Mouse (Mus musculus) layer of hippocampus, postnatal 10 days (tissue): ENCODE results near the gene Wnk2. TPM values are rescaled to one million over a fixed set of nuclear protein-coding genes. Genes with fewer than 3 reads are reported as not detected.

ENCODE experiments used
- DNase-seq, 2 experiments: peaks; one replicate each; pipeline ENCODE4 v3.0.0; 2021; ENCODE audit warnings: low spot score in 2 of 2
- total RNA-seq, 2 experiments: library from RNA; stranded (reverse); gene quantifications; 2 replicates each; pipeline ENCODE4 v1.2.3; 2021

Wnk2 gene
- total RNA-seq, 2 experiments from 2014 or later, result 88.6 to 98.8 TPM

DNA sequence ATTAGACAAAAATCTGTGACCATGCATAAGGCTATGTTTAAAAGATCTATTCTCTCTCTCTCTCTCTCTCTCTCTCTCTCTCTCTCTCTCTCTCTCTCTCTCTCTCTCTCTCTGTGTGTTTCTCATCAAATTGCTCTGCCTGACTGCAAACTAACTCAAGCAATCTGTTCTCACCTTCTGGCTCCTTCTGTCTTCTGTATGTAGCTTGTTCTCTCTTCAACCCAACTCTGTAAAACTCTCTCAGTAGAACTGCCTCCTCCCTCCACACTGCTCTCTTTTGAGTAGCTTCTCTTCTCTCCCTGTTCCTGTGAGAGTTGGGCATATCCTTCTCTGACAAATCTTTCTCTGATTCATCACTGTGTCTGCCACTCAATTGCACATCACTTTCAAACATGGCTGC is 154.9 kb downstream of the Wnk2 start:
- no peak for DNase-seq

DNA sequence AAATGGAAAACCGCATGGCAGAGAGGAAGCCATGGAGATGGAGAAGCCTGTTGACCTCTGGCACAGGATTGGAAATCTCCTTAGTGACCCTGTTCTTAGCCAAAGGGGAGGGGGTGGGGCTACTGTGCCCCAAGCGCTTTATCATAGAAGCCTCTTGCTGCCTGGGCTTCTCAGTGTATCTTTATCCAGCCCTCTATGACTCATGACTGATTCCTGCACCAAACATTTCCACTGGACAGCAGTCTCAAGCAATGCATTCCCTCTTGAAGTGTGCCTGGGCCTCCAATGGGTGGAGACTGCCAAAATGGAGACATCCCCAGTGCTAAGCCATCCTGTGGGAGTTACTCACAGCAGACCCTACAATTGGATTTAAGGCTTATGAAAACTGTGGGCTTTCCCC is 157.7 kb downstream of the Wnk2 start:
- DNase-seq, result no peak

Other genes with a start within 250 kb of the Wnk2 start
- 10 to 100 TPM; 90.3 to 92.9 TPM for gene Fam120a, start 180.0 kb downstream of the Wnk2 start, total RNA-seq
- gene Ninj1, start 39.5 kb upstream of the Wnk2 start, total RNA-seq, result 10 to 100 TPM; 23.3 to 24.5 TPM
- 10 to 100 TPM; 13.2 to 13.5 TPM for gene Card19, start 68.0 kb upstream of the Wnk2 start, total RNA-seq
- 1 to 10 TPM; 2.4 to 2.5 TPM for gene Susd3, start 100.7 kb upstream of the Wnk2 start, total RNA-seq
- gene Fgd3, start 172.3 kb upstream of the Wnk2 start, total RNA-seq, result 1 to 10 TPM; 7.9 to 8.1 TPM
- gene Bicd2, start 193.6 kb upstream of the Wnk2 start, total RNA-seq, result 10 to 100 TPM; 45.0 to 45.3 TPM